Mouse (Mus musculus): ENCODE data around the gene Orc3. TPM values are rescaled to one million over a fixed set of nuclear protein-coding genes. Genes with fewer than 3 reads are reported as not detected.

Orc3 gene
- 72.2 and 77.5 TPM in 2 replicates for polyA plus RNA-seq (2015; fragmentation: Nextera tagmentation; extraction: Ambion mirVana)

- peaks cover 20% of the 10 kb centered on the region for H3K4me1 ChIP-seq (ENCODE audit: control insufficient read depth, insufficient read depth, low read length)
- peak within 1 kb of the TSS; percentile 78 for H3K4me3 ChIP-seq (replicated peaks; ENCODE audit: low read length)
- under 1% methylated on average over 42 of the region's 42 CpGs for WGBS
- no peaks in the 10 kb centered on the region for H3K27me3 ChIP-seq (ENCODE audit: control insufficient read depth, insufficient read depth, low read length)
- no peaks in the 10 kb centered on the region for H3K9me3 ChIP-seq (replicated peaks; ENCODE audit: control insufficient read depth, low read length)
- peak within 1 kb of the TSS; percentile 88 for H3K27ac ChIP-seq (ENCODE audit: low read length)
- H3K4me2 ChIP-seq (ENCODE audit: low read depth, low read length), result peak within 1 kb of the TSS; percentile 92
- H3K36me3 ChIP-seq (ENCODE audit: control insufficient read depth, insufficient read depth, low read length), result no peaks in the 10 kb centered on the region
- H3K9ac ChIP-seq (ENCODE audit: low read length), result peak within 1 kb of the TSS; percentile 88
- ATAC-seq (ENCODE audit: insufficient read depth, low FRiP score), result peak; percentile 99
These were observed at the start of gene Orc3, which contains the start of gene Rars2 for GRCm38 (mm10) chr4:34614630-34615094. TSS of gene Orc3 (minus strand) at chr4:34614944. TSS of gene Rars2 (plus strand) at chr4:34614957.

- H3K4me3 ChIP-seq (replicated peaks; ENCODE audit: low read length), result no peak overlapping the region
- peaks cover 22% of the 10 kb centered on the region for H3K36me3 ChIP-seq (ENCODE audit: control insufficient read depth, insufficient read depth, low read length)
- H3K4me1 ChIP-seq (ENCODE audit: control insufficient read depth, insufficient read depth, low read length), result no peaks in the 10 kb centered on the region
- no peak overlapping the region for H3K27ac ChIP-seq (ENCODE audit: low read length)
- peak; percentile 44; the same call in 1 of the 2 replicates for ATAC-seq (ENCODE audit: insufficient read depth, low FRiP score)
- no peak overlapping the region for H3K9ac ChIP-seq (ENCODE audit: low read length)
- no peaks in the 10 kb centered on the region for H3K9me3 ChIP-seq (replicated peaks; ENCODE audit: control insufficient read depth, low read length)
- no peak overlapping the region for H3K4me2 ChIP-seq (ENCODE audit: low read depth, low read length)
- 78% methylated on average over 6 of the region's 6 CpGs for WGBS
- H3K27me3 ChIP-seq (ENCODE audit: control insufficient read depth, insufficient read depth, low read length), result no peaks in the 10 kb centered on the region
These were observed 47.2 kb upstream of the Orc3 start for GRCm38 (mm10) chr4:34661927-34662326.

GRCm38 (mm10) chr4:34661514-34661913 lies 46.8 kb upstream of the Orc3 start:
- H3K4me2 ChIP-seq (ENCODE audit: low read depth, low read length), result no peak overlapping the region
- ATAC-seq (ENCODE audit: insufficient read depth, low FRiP score), result 0 out of 2 replicates have a peak, but pooled peaks have one; percentile 37
- H3K4me1 ChIP-seq (ENCODE audit: control insufficient read depth, insufficient read depth, low read length), result no peaks in the 10 kb centered on the region
- no peak overlapping the region for H3K27ac ChIP-seq (ENCODE audit: low read length)
- peaks cover 26% of the 10 kb centered on the region for H3K36me3 ChIP-seq (ENCODE audit: control insufficient read depth, insufficient read depth, low read length)
- WGBS, result 94% methylated on average over 2 of the region's 2 CpGs
- no peak overlapping the region for H3K4me3 ChIP-seq (replicated peaks; ENCODE audit: low read length)
- no peaks in the 10 kb centered on the region for H3K9me3 ChIP-seq (replicated peaks; ENCODE audit: control insufficient read depth, low read length)
- H3K9ac ChIP-seq (ENCODE audit: low read length), result no peak overlapping the region
- no peaks in the 10 kb centered on the region for H3K27me3 ChIP-seq (ENCODE audit: control insufficient read depth, insufficient read depth, low read length)

- H3K9me3 ChIP-seq (replicated peaks; ENCODE audit: control insufficient read depth, low read length), result no peaks in the 10 kb centered on the region
- no peak overlapping the region for H3K9ac ChIP-seq (ENCODE audit: low read length)
- H3K36me3 ChIP-seq (ENCODE audit: control insufficient read depth, insufficient read depth, low read length), result peaks cover 31% of the 10 kb centered on the region
- no peaks in the 10 kb centered on the region for H3K4me1 ChIP-seq (ENCODE audit: control insufficient read depth, insufficient read depth, low read length)
- H3K4me3 ChIP-seq (replicated peaks; ENCODE audit: low read length), result no peak overlapping the region
- no peak for ATAC-seq (ENCODE audit: insufficient read depth, low FRiP score)
- H3K4me2 ChIP-seq (ENCODE audit: low read depth, low read length), result no peak overlapping the region
- no peak overlapping the region for H3K27ac ChIP-seq (ENCODE audit: low read length)
- no peaks in the 10 kb centered on the region for H3K27me3 ChIP-seq (ENCODE audit: control insufficient read depth, insufficient read depth, low read length)
- 78% methylated on average over 2 of the region's 2 CpGs for WGBS
These were observed 44.3 kb upstream of the Orc3 start for GRCm38 (mm10) chr4:34659012-34659411.

- H3K27ac ChIP-seq (ENCODE audit: low read length), result no peak overlapping the region
- H3K9me3 ChIP-seq (replicated peaks; ENCODE audit: control insufficient read depth, low read length), result no peaks in the 10 kb centered on the region
- no peak overlapping the region for H3K4me2 ChIP-seq (ENCODE audit: low read depth, low read length)
- 94% methylated on average over 10 of the region's 10 CpGs for WGBS
- H3K4me1 ChIP-seq (ENCODE audit: control insufficient read depth, insufficient read depth, low read length), result no peaks in the 10 kb centered on the region
- no peaks in the 10 kb centered on the region for H3K27me3 ChIP-seq (ENCODE audit: control insufficient read depth, insufficient read depth, low read length)
- H3K36me3 ChIP-seq (ENCODE audit: control insufficient read depth, insufficient read depth, low read length), result peaks cover 27% of the 10 kb centered on the region
- ATAC-seq (ENCODE audit: insufficient read depth, low FRiP score), result no peak
- H3K9ac ChIP-seq (ENCODE audit: low read length), result no peak overlapping the region
- H3K4me3 ChIP-seq (replicated peaks; ENCODE audit: low read length), result no peak overlapping the region
These were observed 41.4 kb upstream of the Orc3 start for GRCm38 (mm10) chr4:34656101-34656500.

GRCm38 (mm10) chr4:34653179-34653578 lies 38.4 kb upstream of the Orc3 start:
- ATAC-seq (ENCODE audit: insufficient read depth, low FRiP score), result no peak
- peaks cover 19% of the 10 kb centered on the region for H3K36me3 ChIP-seq (ENCODE audit: control insufficient read depth, insufficient read depth, low read length)
- WGBS, result 87% methylated on average over 7 of the region's 7 CpGs

GRCm38 (mm10) chr4:34644779-34645178 lies 30.0 kb upstream of the Orc3 start:
- H3K36me3 ChIP-seq (ENCODE audit: control insufficient read depth, insufficient read depth, low read length), result peaks cover 14% of the 10 kb centered on the region; the same call in 1 of the 2 replicates
- no peak overlapping the region for H3K4me2 ChIP-seq (ENCODE audit: low read depth, low read length)
- H3K9ac ChIP-seq (ENCODE audit: low read length), result no peak overlapping the region
- H3K9me3 ChIP-seq (replicated peaks; ENCODE audit: control insufficient read depth, low read length), result no peaks in the 10 kb centered on the region
- no peak overlapping the region for H3K4me3 ChIP-seq (replicated peaks; ENCODE audit: low read length)
- ATAC-seq (ENCODE audit: insufficient read depth, low FRiP score), result no peak
- H3K4me1 ChIP-seq (ENCODE audit: control insufficient read depth, insufficient read depth, low read length), result no peaks in the 10 kb centered on the region
- H3K27me3 ChIP-seq (ENCODE audit: control insufficient read depth, insufficient read depth, low read length), result no peaks in the 10 kb centered on the region
- H3K27ac ChIP-seq (ENCODE audit: low read length), result no peak overlapping the region

More at GRCm38 (mm10) chr4:34653179-34653578, 38.4 kb upstream of the Orc3 start:
- H3K4me2 ChIP-seq (ENCODE audit: low read depth, low read length), result no peak overlapping the region
- H3K9ac ChIP-seq (ENCODE audit: low read length), result no peak overlapping the region
- H3K27ac ChIP-seq (ENCODE audit: low read length), result no peak overlapping the region
- no peaks in the 10 kb centered on the region for H3K4me1 ChIP-seq (ENCODE audit: control insufficient read depth, insufficient read depth, low read length)
- no peaks in the 10 kb centered on the region for H3K27me3 ChIP-seq (ENCODE audit: control insufficient read depth, insufficient read depth, low read length)
- no peaks in the 10 kb centered on the region for H3K9me3 ChIP-seq (replicated peaks; ENCODE audit: control insufficient read depth, low read length)
- no peak overlapping the region for H3K4me3 ChIP-seq (replicated peaks; ENCODE audit: low read length)

GRCm38 (mm10) chr4:34640731-34641130 lies 26.0 kb upstream of the Orc3 start:
- Histone ChIP-seq H3K36me3 (ENCODE audit: control insufficient read depth, insufficient read depth, low read length) (peaks cover 11% of the 10 kb centered on the region; the same call in 1 of the 2 replicates), H3K4me3 (replicated peaks; ENCODE audit: low read length) (no peak overlapping the region), H3K27me3 (ENCODE audit: control insufficient read depth, insufficient read depth, low read length) (no peaks in the 10 kb centered on the region), H3K4me2 (ENCODE audit: low read depth, low read length) (no peak overlapping the region), H3K4me1 (ENCODE audit: control insufficient read depth, insufficient read depth, low read length) (no peaks in the 10 kb centered on the region), H3K9me3 (replicated peaks; ENCODE audit: control insufficient read depth, low read length) (no peaks in the 10 kb centered on the region), H3K9ac (ENCODE audit: low read length) (no peak overlapping the region), H3K27ac (ENCODE audit: low read length) (no peak overlapping the region)
- ATAC-seq (ENCODE audit: insufficient read depth, low FRiP score), result no peak
- 94% methylated on average over 3 of the region's 3 CpGs for WGBS

- Histone ChIP-seq H3K9ac (ENCODE audit: low read length) (no peak overlapping the region), H3K4me1 (ENCODE audit: control insufficient read depth, insufficient read depth, low read length) (no peaks in the 10 kb centered on the region), H3K27ac (ENCODE audit: low read length) (no peak overlapping the region), H3K36me3 (ENCODE audit: control insufficient read depth, insufficient read depth, low read length) (peaks cover 11% of the 10 kb centered on the region; the same call in 1 of the 2 replicates), H3K9me3 (replicated peaks; ENCODE audit: control insufficient read depth, low read length) (no peaks in the 10 kb centered on the region), H3K4me3 (replicated peaks; ENCODE audit: low read length) (no peak overlapping the region), H3K27me3 (ENCODE audit: control insufficient read depth, insufficient read depth, low read length) (no peaks in the 10 kb centered on the region), H3K4me2 (ENCODE audit: low read depth, low read length) (no peak overlapping the region)
- no peak for ATAC-seq (ENCODE audit: insufficient read depth, low FRiP score)
- WGBS, result 77% methylated on average over 5 of the region's 5 CpGs
These were observed 25.1 kb upstream of the Orc3 start for GRCm38 (mm10) chr4:34639745-34640364.

Measured in stomach, embryonic 16.5 days (tissue).